Mouse (Mus musculus): ENCODE measurements around the gene Hoxc5. TPM values are rescaled to one million over a fixed set of nuclear protein-coding genes. Genes with fewer than 3 reads are reported as not detected.

Hoxc5 gene
- polyA plus RNA-seq, 1 experiment = 1.6 TPM

DNA sequence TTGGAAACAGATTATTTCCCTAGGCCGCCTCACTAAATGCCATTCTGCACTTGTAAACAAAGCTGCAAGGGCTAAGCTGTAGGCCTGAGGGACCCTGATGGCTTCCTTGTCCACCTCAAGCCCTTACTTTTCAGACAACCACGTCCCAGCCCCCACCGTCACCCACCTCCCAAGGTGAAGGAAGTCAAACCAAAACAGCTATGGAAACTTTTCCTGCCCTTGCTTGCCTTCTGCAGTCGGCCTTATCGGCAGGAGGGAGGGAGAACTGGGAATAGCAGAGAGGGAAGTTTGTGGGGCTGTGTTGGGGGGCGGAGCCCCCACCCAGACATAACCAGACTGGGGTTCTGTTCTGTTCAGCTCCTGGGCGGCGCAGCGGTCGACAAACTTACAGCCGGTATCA, 25.0 kb downstream of the Hoxc5 start:
- Histone ChIP-seq H3K27me3 (ENCODE audit: control insufficient read depth, insufficient read depth, insufficient read length) (no peaks in the 10 kb centered on the region), H3K79me3 (ENCODE audit: low read depth) (peaks cover 7% of the 10 kb centered on the region), H3K4me3 (ENCODE audit: insufficient read depth, poor library complexity, severe bottlenecking) (no peak overlapping the region), H3K36me3 (ENCODE audit: control insufficient read depth, insufficient read depth) (peaks cover 7% of the 10 kb centered on the region), H3ac (ENCODE audit: control insufficient read depth, insufficient read length, low read depth) (no peak overlapping the region), H3K79me2 (ENCODE audit: control insufficient read depth, insufficient read depth) (peaks cover 59% of the 10 kb centered on the region)
- TF ChIP-seq CEBPB (IDR thresholded peaks at IDR 0.05; ENCODE audit: low read depth) = no peak

DNA sequence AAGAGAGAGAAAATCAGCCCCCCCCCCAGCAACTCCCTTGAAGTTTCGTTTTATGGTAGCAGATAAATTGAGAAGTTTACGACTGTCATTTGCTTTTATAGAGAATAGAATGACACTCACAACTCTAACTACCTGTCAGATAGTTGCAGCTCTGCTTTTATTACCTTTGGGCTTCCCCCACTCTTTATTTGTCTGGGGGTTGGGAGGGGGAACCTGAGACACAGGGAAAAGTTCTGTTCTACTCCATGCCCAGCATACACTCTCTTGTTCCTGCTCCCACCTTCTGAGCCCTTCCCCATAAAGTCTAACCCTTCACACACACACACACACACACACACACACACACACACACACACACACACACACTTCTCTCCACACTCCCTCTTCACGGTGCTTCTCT, 25.6 kb downstream of the Hoxc5 start:
- no peak overlapping the region for H3K4me3 ChIP-seq (ENCODE audit: insufficient read depth, poor library complexity, severe bottlenecking)
- H3K27me3 ChIP-seq (ENCODE audit: control insufficient read depth, insufficient read depth, insufficient read length) = no peaks in the 10 kb centered on the region
- H3ac ChIP-seq (ENCODE audit: control insufficient read depth, insufficient read length, low read depth) = no peak overlapping the region
- TF ChIP-seq CEBPB (IDR thresholded peaks at IDR 0.05; ENCODE audit: low read depth) (no peak), FOSL1 (IDR thresholded peaks at IDR 0.05; ENCODE audit: insufficient read depth, low read length, poor library complexity, severe bottlenecking) (no peak), MYOG (IDR thresholded peaks at IDR 0.05; ENCODE audit: control insufficient read depth, extremely low read depth, insufficient read length) (no peak), CTCF (IDR thresholded peaks at IDR 0.05; ENCODE audit: control insufficient read depth, insufficient read depth, insufficient read length) (no peak), MYOD1 (IDR thresholded peaks at IDR 0.05; ENCODE audit: control insufficient read depth, insufficient read length, low read depth) (no peak), USF1 (IDR thresholded peaks at IDR 0.05; ENCODE audit: low read depth) (no peak), MAX (IDR thresholded peaks at IDR 0.05) (no peak)
- H3K79me2 ChIP-seq (ENCODE audit: control insufficient read depth, insufficient read depth) = peaks cover 58% of the 10 kb centered on the region
- peaks cover 7% of the 10 kb centered on the region for H3K79me3 ChIP-seq (ENCODE audit: low read depth)
- H3K36me3 ChIP-seq (ENCODE audit: control insufficient read depth, insufficient read depth) = peaks cover 4% of the 10 kb centered on the region

DNA sequence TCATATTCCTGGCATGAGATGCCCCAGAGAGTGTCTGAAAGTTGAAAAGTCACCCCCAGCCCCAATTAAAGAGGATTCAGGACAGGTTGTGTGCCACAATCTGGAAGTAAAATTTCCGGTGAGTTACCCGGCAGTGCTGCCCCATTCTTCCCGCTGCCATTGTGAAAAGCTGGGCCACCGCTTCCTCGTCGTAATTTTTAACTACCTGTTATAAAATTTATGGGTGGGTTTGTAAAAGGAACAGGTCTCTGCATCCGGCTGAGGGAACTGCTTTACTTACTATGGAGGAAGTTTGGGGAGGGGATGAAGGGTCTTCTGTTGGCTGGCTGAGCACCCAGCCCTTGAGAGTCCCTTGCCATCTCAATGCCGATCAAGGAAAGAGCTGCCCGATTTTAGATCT, 29.3 kb downstream of the Hoxc5 start:
- H3K79me3 ChIP-seq (ENCODE audit: low read depth) = peaks cover 15% of the 10 kb centered on the region
- H3K36me3 ChIP-seq (ENCODE audit: control insufficient read depth, insufficient read depth) = no peaks in the 10 kb centered on the region
- TF ChIP-seq FOSL1 (IDR thresholded peaks at IDR 0.05; ENCODE audit: insufficient read depth, low read length, poor library complexity, severe bottlenecking) (no peak), MAX (IDR thresholded peaks at IDR 0.05) (no peak), USF1 (IDR thresholded peaks at IDR 0.05; ENCODE audit: low read depth) (no peak), MYOD1 (IDR thresholded peaks at IDR 0.05; ENCODE audit: control insufficient read depth, insufficient read length, low read depth) (no peak), CEBPB (IDR thresholded peaks at IDR 0.05; ENCODE audit: low read depth) (no peak)
- H3ac ChIP-seq (ENCODE audit: control insufficient read depth, insufficient read length, low read depth) = no peak overlapping the region
- no peak overlapping the region for H3K4me3 ChIP-seq (ENCODE audit: insufficient read depth, poor library complexity, severe bottlenecking)
- no peaks in the 10 kb centered on the region for H3K27me3 ChIP-seq (ENCODE audit: control insufficient read depth, insufficient read depth, insufficient read length)
- peaks cover 64% of the 10 kb centered on the region for H3K79me2 ChIP-seq (ENCODE audit: control insufficient read depth, insufficient read depth)

DNA sequence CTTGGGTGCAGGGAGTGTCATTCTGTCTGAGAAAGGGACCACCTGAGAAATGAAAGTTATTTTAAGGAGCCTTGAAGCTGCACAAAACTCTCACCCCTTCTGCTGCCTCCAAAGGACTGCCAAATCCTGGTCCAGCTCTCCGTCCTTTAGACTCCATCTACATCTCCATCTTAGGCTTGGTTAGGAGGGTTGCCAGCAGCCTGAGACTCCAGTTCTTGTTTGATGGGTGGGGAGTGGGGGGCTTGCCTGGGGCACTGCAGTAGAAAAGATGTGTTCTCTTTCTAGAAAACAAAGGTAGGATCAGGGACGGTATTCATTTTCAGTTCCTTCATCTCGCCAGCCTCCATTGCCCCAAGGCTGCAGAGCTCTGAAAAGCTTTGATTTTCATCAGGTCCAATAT, 30.2 kb downstream of the Hoxc5 start:
- TF ChIP-seq CTCF (IDR thresholded peaks at IDR 0.05; ENCODE audit: control insufficient read depth, insufficient read depth, insufficient read length) (no peak), FOSL1 (IDR thresholded peaks at IDR 0.05; ENCODE audit: insufficient read depth, low read length, poor library complexity, severe bottlenecking) (no peak), USF1 (IDR thresholded peaks at IDR 0.05; ENCODE audit: low read depth) (no peak), CEBPB (IDR thresholded peaks at IDR 0.05; ENCODE audit: low read depth) (no peak), MAX (IDR thresholded peaks at IDR 0.05) (no peak), MYOG (IDR thresholded peaks at IDR 0.05; ENCODE audit: control insufficient read depth, extremely low read depth, insufficient read length) (no peak), MYOD1 (IDR thresholded peaks at IDR 0.05; ENCODE audit: control insufficient read depth, insufficient read length, low read depth) (no peak)
- H3K79me2 ChIP-seq (ENCODE audit: control insufficient read depth, insufficient read depth) = peaks cover 71% of the 10 kb centered on the region
- peak overlapping the region; percentile 54 for H3K4me3 ChIP-seq (ENCODE audit: insufficient read depth, poor library complexity, severe bottlenecking)
- H3K36me3 ChIP-seq (ENCODE audit: control insufficient read depth, insufficient read depth) = no peaks in the 10 kb centered on the region
- H3ac ChIP-seq (ENCODE audit: control insufficient read depth, insufficient read length, low read depth) = no peak overlapping the region
- H3K27me3 ChIP-seq (ENCODE audit: control insufficient read depth, insufficient read depth, insufficient read length) = no peaks in the 10 kb centered on the region
- H3K79me3 ChIP-seq (ENCODE audit: low read depth) = peaks cover 19% of the 10 kb centered on the region

- H3K79me3 ChIP-seq (ENCODE audit: low read depth) = peaks cover 19% of the 10 kb centered on the region
- H3ac ChIP-seq (ENCODE audit: control insufficient read depth, insufficient read length, low read depth) = peak within 1 kb of the TSS; percentile 53
- H3K4me3 ChIP-seq (ENCODE audit: insufficient read depth, poor library complexity, severe bottlenecking) = peak within 1 kb of the TSS; percentile 54
- H3K79me2 ChIP-seq (ENCODE audit: control insufficient read depth, insufficient read depth) = peaks cover 76% of the 10 kb centered on the region
- H3K36me3 ChIP-seq (ENCODE audit: control insufficient read depth, insufficient read depth) = no peaks in the 10 kb centered on the region
- TF ChIP-seq FOSL1 (IDR thresholded peaks at IDR 0.05; ENCODE audit: insufficient read depth, low read length, poor library complexity, severe bottlenecking) (peak; percentile 19), MYOD1 (IDR thresholded peaks at IDR 0.05; ENCODE audit: control insufficient read depth, insufficient read length, low read depth) (no peak), CTCF (IDR thresholded peaks at IDR 0.05; ENCODE audit: control insufficient read depth, insufficient read depth, insufficient read length) (no peak), CEBPB (IDR thresholded peaks at IDR 0.05; ENCODE audit: low read depth) (no peak), USF1 (IDR thresholded peaks at IDR 0.05; ENCODE audit: low read depth) (peak; percentile 85), MAX (IDR thresholded peaks at IDR 0.05) (peak; percentile 54), MYOG (IDR thresholded peaks at IDR 0.05; ENCODE audit: control insufficient read depth, extremely low read depth, insufficient read length) (no peak)
- H3K27me3 ChIP-seq (ENCODE audit: control insufficient read depth, insufficient read depth, insufficient read length) = no peaks in the 10 kb centered on the region
These were observed 30.7 kb downstream of the Hoxc5 start, which contains the start of gene Hoxc6 for GRCm38 (mm10) chr15:102997939-102998355. TSS of gene Hoxc6 (plus strand) at chr15:102998257.

DNA sequence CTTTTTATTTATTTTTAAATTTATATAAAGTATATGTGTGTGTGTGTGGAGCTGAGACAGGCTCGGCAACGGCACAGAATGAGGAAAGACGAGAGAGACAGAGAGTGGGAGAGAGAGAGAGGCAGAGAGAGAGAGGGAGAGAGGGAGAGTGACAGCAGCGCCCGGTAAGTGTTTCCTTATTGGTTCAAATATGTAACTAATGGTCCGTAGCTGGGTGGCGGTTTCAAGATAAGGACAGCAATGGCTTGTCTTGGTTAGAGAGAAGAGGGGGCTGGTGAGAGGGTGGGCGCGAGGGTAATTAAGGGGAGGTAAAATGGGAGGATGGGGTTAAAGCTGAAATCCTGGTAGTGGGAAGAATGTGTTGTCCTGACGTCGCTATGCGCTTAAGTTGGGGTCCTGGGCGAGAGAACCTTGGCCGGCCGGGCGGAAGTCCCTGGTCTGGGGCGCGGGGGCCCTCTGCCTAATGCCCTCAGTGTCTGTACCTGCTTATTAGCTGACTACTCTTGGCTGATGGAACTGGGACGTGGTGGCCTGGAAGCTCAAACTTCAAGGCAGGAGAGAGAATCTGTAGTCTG, 31.5 kb downstream of the Hoxc5 start:
- Histone ChIP-seq H3K79me2 (ENCODE audit: control insufficient read depth, insufficient read depth) (peaks cover 84% of the 10 kb centered on the region), H3K36me3 (ENCODE audit: control insufficient read depth, insufficient read depth) (no peaks in the 10 kb centered on the region), H3K79me3 (ENCODE audit: low read depth) (peaks cover 24% of the 10 kb centered on the region), H3K27me3 (ENCODE audit: control insufficient read depth, insufficient read depth, insufficient read length) (no peaks in the 10 kb centered on the region), H3K4me3 (ENCODE audit: insufficient read depth, poor library complexity, severe bottlenecking) (peak overlapping the region; percentile 54), H3ac (ENCODE audit: control insufficient read depth, insufficient read length, low read depth) (peak overlapping the region; percentile 53)
- TF ChIP-seq MYOD1 (IDR thresholded peaks at IDR 0.05; ENCODE audit: control insufficient read depth, insufficient read length, low read depth) (peak; percentile 13), USF1 (IDR thresholded peaks at IDR 0.05; ENCODE audit: low read depth) (no peak)

Measured in C2C12 (cell line).